Mouse (Mus musculus): Measurements from ENCODE around the gene Myo18b. TPM values are rescaled to one million over a fixed set of nuclear protein-coding genes. Genes with fewer than 3 reads are reported as not detected.

The Myo18b gene
- polyA plus RNA-seq, 1 experiment from 2014 or later: 22.5 TPM

DNA sequence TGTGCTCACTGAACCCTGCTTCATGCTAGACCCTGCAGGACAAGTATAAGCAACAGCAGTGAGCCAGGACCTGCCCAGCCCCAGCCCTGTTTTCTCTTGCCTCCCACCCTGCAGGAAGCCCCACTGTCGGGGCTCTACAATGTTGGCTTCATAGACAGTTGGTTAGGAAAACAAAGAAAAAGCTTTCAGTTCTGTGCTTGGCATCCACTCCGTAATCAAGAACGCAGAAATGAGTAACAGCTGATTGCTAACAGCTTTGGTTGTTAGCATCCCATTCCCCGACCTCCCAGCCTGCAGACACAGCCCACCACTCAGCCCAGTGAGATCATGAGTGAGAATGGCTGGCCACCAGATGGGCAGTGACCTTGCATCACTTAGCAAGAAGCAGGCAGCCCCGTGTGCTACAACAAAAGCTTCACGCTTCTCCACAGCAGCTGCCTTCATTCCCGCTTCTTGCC, 200.9 kb downstream of the Myo18b start:
- Histone ChIP-seq H3K27me3 (no peaks in the 10 kb centered on the region), H3K4me3 (no peak overlapping the region), H3K36me3 (peaks cover 14% of the 10 kb centered on the region; the same call in 1 of the 2 replicates), H3K4me1 (replicated peaks) (peaks cover 5% of the 10 kb centered on the region; the same call in 1 of the 2 replicates), H3K4me2 (no peak overlapping the region), H3K9me3 (replicated peaks) (no peaks in the 10 kb centered on the region), H3K9ac (no peak overlapping the region), H3K27ac (no peak overlapping the region)
- no peak for ATAC-seq (replicated peaks; ENCODE audit: insufficient number of reproducible peaks, insufficient read depth, low FRiP score, low read depth)
- 62% methylated on average over 7 of the region's 7 CpGs for WGBS

DNA sequence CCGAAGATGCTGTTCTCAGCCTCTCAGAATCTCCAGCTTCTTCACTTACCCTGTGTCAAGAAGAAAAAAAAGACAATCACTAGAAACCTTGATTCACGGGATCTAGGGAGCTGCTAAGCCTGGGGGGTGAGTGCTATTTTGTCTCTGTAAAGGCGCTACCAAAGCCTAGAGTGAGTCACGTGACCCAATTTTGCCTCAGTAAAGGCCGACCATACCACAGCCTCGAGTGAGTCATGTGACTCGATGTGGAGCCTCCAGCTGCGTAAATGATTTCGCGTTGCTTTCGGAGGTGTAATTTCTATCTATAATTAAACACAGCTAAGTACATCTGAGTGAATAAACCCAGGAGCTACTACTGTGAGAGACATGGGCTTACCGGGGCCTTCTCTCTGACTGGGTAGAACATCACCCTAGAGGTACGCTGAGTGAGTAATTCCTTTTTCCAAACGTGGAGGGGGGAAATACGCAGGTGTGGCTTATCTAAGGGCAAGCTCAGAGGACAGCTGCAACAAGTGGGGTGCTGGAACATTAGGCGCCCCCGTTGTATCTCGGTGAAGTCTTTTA, 202.8 kb downstream of the Myo18b start:
- no peaks in the 10 kb centered on the region for H3K27me3 ChIP-seq
- H3K9ac ChIP-seq: no peak overlapping the region
- no peak overlapping the region for H3K27ac ChIP-seq
- no peaks in the 10 kb centered on the region for H3K9me3 ChIP-seq (replicated peaks)
- H3K4me3 ChIP-seq: no peak overlapping the region
- peaks cover 5% of the 10 kb centered on the region; the same call in 1 of the 2 replicates for H3K4me1 ChIP-seq (replicated peaks)
- H3K36me3 ChIP-seq: peaks cover 23% of the 10 kb centered on the region; the same call in 1 of the 2 replicates
- no peak for ATAC-seq (replicated peaks; ENCODE audit: insufficient number of reproducible peaks, insufficient read depth, low FRiP score, low read depth)
- no peak overlapping the region for H3K4me2 ChIP-seq
- WGBS: 80% methylated on average over 18 of the region's 18 CpGs

DNA sequence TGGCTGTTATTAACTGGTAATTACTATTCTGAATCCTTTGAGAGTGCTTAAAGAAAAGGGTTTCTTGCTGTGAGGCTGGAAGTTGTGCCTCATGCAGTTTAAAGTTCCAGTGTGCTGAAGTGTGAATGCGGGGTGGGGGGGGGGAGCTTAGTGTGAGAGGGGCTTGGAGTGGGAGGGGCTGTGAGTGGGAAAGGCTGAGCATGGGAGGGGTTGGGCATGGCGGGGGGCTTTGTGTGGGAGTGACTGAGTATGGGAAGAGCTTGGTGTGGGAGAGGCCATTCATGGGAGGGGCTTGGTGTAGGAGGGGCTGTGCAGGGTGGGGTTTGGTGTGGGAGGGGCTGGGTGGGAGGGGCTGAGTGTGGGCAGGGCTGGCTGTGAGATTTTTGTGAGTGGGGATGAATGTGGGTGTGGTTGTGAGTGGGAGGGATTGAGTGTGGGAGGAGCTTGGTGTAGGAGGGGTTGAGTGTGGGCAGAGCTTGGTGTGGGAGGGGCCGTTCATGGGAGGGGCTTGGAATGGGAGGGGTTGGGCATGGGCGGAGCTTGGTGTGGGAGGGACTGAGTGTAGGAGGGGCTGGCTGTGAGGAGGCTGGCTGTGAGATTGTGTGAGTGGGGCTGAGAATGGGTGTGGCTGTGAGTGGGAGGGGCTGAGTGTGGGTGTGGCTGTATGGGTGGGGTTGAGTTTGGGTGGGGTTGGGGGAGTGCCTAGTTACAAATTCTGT, 208.9 kb downstream of the Myo18b start:
- Histone ChIP-seq H3K27ac (no peak overlapping the region), H3K4me1 (replicated peaks) (no peaks in the 10 kb centered on the region), H3K36me3 (peaks cover 25% of the 10 kb centered on the region), H3K9ac (no peak overlapping the region), H3K4me2 (no peak overlapping the region), H3K4me3 (no peak overlapping the region), H3K27me3 (0 out of 2 replicates have a peak, but pooled peaks cover under 1% of the 10 kb centered on the region), H3K9me3 (replicated peaks) (no peaks in the 10 kb centered on the region)
- 68% methylated on average over 4 of the region's 4 CpGs for WGBS
- no peak for ATAC-seq (replicated peaks; ENCODE audit: insufficient number of reproducible peaks, insufficient read depth, low FRiP score, low read depth)

- H3K4me2 ChIP-seq: no peak overlapping the region
- no peaks in the 10 kb centered on the region for H3K9me3 ChIP-seq (replicated peaks)
- no peak overlapping the region for H3K27ac ChIP-seq
- 75% methylated on average over 14 of the region's 14 CpGs for WGBS
- no peak overlapping the region for H3K9ac ChIP-seq
- ATAC-seq (replicated peaks; ENCODE audit: insufficient number of reproducible peaks, insufficient read depth, low FRiP score, low read depth): no peak
- peaks cover 20% of the 10 kb centered on the region for H3K36me3 ChIP-seq
- H3K4me1 ChIP-seq (replicated peaks): no peaks in the 10 kb centered on the region
- H3K4me3 ChIP-seq: no peak overlapping the region
- H3K27me3 ChIP-seq: 0 out of 2 replicates have a peak, but pooled peaks cover 4% of the 10 kb centered on the region
Observed at GRCm38 (mm10) chr5:112686309-112687099, 209.7 kb downstream of the Myo18b start.

- Histone ChIP-seq H3K4me2 (no peak overlapping the region), H3K9ac (no peak overlapping the region), H3K4me1 (replicated peaks) (no peaks in the 10 kb centered on the region; the same call in 1 of the 2 replicates), H3K27ac (no peak overlapping the region), H3K4me3 (no peak overlapping the region), H3K36me3 (no peaks in the 10 kb centered on the region), H3K27me3 (peaks cover 39% of the 10 kb centered on the region), H3K9me3 (replicated peaks) (no peaks in the 10 kb centered on the region)
- no peak for ATAC-seq (replicated peaks; ENCODE audit: insufficient number of reproducible peaks, insufficient read depth, low FRiP score, low read depth)
- WGBS: 79% methylated on average over 2 of the region's 2 CpGs
Observed at GRCm38 (mm10) chr5:112679251-112679650, 216.9 kb downstream of the Myo18b start.

- Histone ChIP-seq H3K9me3 (replicated peaks) (no peaks in the 10 kb centered on the region), H3K4me2 (no peak overlapping the region), H3K9ac (no peak overlapping the region), H3K27ac (no peak overlapping the region), H3K4me1 (replicated peaks) (no peaks in the 10 kb centered on the region; the same call in 1 of the 2 replicates), H3K36me3 (no peaks in the 10 kb centered on the region), H3K4me3 (no peak overlapping the region), H3K27me3 (peaks cover 46% of the 10 kb centered on the region)
- WGBS: 80% methylated on average over 4 of the region's 4 CpGs
- ATAC-seq (replicated peaks; ENCODE audit: insufficient number of reproducible peaks, insufficient read depth, low FRiP score, low read depth): no peak
Observed at GRCm38 (mm10) chr5:112678153-112678552, 218.0 kb downstream of the Myo18b start.

DNA sequence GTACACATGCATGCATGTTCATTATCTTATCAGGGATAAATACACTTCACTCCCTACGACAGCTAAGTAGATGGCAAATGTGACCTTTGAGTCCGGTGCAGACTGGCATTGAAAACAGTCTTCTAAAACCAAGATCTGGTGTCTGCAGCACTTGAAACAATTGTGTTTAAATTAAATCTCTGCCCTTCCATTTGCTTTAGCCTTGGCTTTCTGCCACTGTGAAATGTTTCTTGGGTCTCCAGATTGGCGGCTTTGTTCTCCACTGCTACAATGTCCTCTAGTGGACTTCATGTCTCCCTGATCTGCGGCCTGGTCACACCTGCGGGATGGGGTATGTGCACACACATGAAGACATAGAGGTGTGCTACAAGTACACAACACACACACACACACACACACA, 221.4 kb downstream of the Myo18b start:
- no peak overlapping the region for H3K27ac ChIP-seq
- H3K4me2 ChIP-seq: no peak overlapping the region
- no peak for ATAC-seq (replicated peaks; ENCODE audit: insufficient number of reproducible peaks, insufficient read depth, low FRiP score, low read depth)
- H3K9me3 ChIP-seq (replicated peaks): no peaks in the 10 kb centered on the region
- H3K4me1 ChIP-seq (replicated peaks): no peaks in the 10 kb centered on the region; the same call in 1 of the 2 replicates
- H3K9ac ChIP-seq: no peak overlapping the region
- WGBS: 44% methylated on average over 5 of the region's 5 CpGs
- no peak overlapping the region for H3K4me3 ChIP-seq
- no peaks in the 10 kb centered on the region for H3K36me3 ChIP-seq
- H3K27me3 ChIP-seq: peaks cover 57% of the 10 kb centered on the region

DNA sequence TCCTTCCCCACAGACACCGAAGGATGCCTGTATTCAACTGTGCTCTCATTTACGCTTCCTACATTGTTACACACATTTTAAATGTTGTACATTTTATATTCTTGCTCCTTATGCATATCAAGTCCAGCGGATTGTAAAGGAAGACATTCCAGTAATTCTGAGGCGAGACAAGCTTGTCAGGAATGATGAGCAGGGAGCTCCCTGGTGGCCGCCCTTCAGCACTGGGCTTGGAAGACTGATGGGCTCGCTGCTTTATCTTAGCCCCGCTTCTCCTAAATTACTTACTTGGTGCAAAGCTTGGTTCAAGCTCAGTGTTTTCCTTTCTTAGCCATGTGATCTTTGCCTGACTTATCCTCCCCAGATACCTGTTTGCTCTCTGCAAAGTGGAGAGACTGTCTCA, 223.7 kb downstream of the Myo18b start:
- no peak for ATAC-seq (replicated peaks; ENCODE audit: insufficient number of reproducible peaks, insufficient read depth, low FRiP score, low read depth)
- WGBS: 47% methylated on average over 7 of the region's 7 CpGs
- no peak overlapping the region for H3K4me2 ChIP-seq
- H3K4me1 ChIP-seq (replicated peaks): no peaks in the 10 kb centered on the region; the same call in 1 of the 2 replicates
- H3K4me3 ChIP-seq: no peak overlapping the region
- H3K27ac ChIP-seq: no peak overlapping the region
- peaks cover 49% of the 10 kb centered on the region for H3K27me3 ChIP-seq
- no peaks in the 10 kb centered on the region for H3K36me3 ChIP-seq
- no peaks in the 10 kb centered on the region for H3K9me3 ChIP-seq (replicated peaks)
- H3K9ac ChIP-seq: no peak overlapping the region

- 45% methylated on average over 2 of the region's 2 CpGs for WGBS
- Histone ChIP-seq H3K4me3 (no peak overlapping the region), H3K4me2 (no peak overlapping the region), H3K27ac (no peak overlapping the region), H3K36me3 (no peaks in the 10 kb centered on the region), H3K9ac (no peak overlapping the region), H3K27me3 (peaks cover 51% of the 10 kb centered on the region), H3K9me3 (replicated peaks) (no peaks in the 10 kb centered on the region), H3K4me1 (replicated peaks) (no peaks in the 10 kb centered on the region; the same call in 1 of the 2 replicates)
- no peak for ATAC-seq (replicated peaks; ENCODE audit: insufficient number of reproducible peaks, insufficient read depth, low FRiP score, low read depth)
Observed at GRCm38 (mm10) chr5:112671961-112672360, 224.2 kb downstream of the Myo18b start.

DNA sequence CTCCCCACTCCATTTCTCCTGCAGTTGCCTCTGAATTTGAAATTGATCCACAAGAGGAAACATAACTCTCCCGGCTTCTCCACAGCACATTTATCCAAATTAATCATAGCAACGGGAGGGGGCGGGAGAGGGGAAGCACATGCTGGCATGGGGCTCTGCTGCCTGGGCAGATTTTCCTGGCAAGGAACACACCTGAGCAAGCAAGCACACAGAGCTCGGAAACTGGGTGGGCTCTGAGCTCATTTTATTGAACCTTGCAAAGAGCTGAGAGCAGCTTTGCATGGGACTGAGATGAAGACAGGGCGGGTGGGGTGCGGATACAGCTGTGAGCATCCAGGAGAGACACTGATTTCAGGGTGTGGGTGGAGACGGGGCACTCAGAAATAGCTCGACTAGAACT, 229.0 kb downstream of the Myo18b start:
- no peak overlapping the region for H3K4me2 ChIP-seq
- ATAC-seq (replicated peaks; ENCODE audit: insufficient number of reproducible peaks, insufficient read depth, low FRiP score, low read depth): no peak
- H3K9me3 ChIP-seq (replicated peaks): no peaks in the 10 kb centered on the region
- H3K4me1 ChIP-seq (replicated peaks): no peaks in the 10 kb centered on the region
- H3K9ac ChIP-seq: no peak overlapping the region
- H3K4me3 ChIP-seq: no peak overlapping the region
- no peak overlapping the region for H3K27ac ChIP-seq
- H3K36me3 ChIP-seq: no peaks in the 10 kb centered on the region
- H3K27me3 ChIP-seq: peaks cover 59% of the 10 kb centered on the region
- WGBS: 64% methylated on average over 8 of the region's 8 CpGs

GRCm38 (mm10) chr5:112665661-112666060, 230.5 kb downstream of the Myo18b start:
- no peak overlapping the region for H3K27ac ChIP-seq
- peaks cover 60% of the 10 kb centered on the region for H3K27me3 ChIP-seq

More at GRCm38 (mm10) chr5:112665661-112666060, 230.5 kb downstream of the Myo18b start:
- Histone ChIP-seq H3K9me3 (replicated peaks) (no peaks in the 10 kb centered on the region; the same call in 1 of the 2 replicates), H3K4me1 (replicated peaks) (no peaks in the 10 kb centered on the region), H3K9ac (no peak overlapping the region), H3K4me2 (no peak overlapping the region), H3K36me3 (no peaks in the 10 kb centered on the region), H3K4me3 (no peak overlapping the region)
- no peak for ATAC-seq (replicated peaks; ENCODE audit: insufficient number of reproducible peaks, insufficient read depth, low FRiP score, low read depth)
- WGBS: 56% methylated on average over 7 of the region's 7 CpGs
